Mouse (Mus musculus): ENCODE measurements around the gene Scoc. TPM values are rescaled to one million over a fixed set of nuclear protein-coding genes. Genes with fewer than 3 reads are reported as not detected.

Scoc gene
- polyA plus RNA-seq, 1 experiment from 2014 or later: 278 TPM

- Histone ChIP-seq H3K27ac (replicated peaks; ENCODE audit: low read depth, low read length) (no peak overlapping the region), H3K9ac (replicated peaks; ENCODE audit: low read length) (no peak overlapping the region), H3K36me3 (ENCODE audit: control insufficient read depth, insufficient read depth, low read length) (no peaks in the 10 kb centered on the region), H3K4me2 (ENCODE audit: low read length) (no peak overlapping the region), H3K27me3 (ENCODE audit: control insufficient read depth, insufficient read depth, low read length) (no peaks in the 10 kb centered on the region), H3K4me3 (replicated peaks; ENCODE audit: low read depth, low read length) (no peak overlapping the region), H3K9me3 (ENCODE audit: control insufficient read depth, low read length) (no peaks in the 10 kb centered on the region), H3K4me1 (ENCODE audit: control insufficient read depth, insufficient read depth, low read length) (no peaks in the 10 kb centered on the region)
- WGBS: 86% methylated on average over 6 of the region's 6 CpGs
- ATAC-seq (ENCODE audit: low FRiP score, low TSS enrichment): no peak
- DNase-seq: no peak
Observed at GRCm38 (mm10) chr8:83417970-83418369, 40.2 kb downstream of the Scoc start.

DNA sequence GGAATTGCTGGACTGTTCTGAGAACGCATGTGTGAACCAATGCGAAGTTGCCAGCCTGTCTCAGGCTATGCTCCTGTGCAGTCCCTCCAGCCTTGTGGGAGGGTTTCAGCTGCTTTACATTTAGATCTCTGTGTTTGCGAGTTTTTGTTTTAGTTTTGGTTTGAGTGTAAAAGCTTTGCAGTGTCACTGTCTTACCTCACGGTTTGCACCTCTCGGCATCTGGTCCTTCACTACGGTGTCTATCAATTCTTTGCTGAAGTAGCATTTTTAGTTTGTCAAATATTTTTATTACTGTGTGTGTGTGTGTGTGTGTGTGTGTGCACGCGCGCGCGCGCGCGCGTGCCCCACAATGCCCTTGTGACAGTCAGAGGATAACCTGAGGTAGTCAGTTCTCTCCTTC lies 41.3 kb downstream of the Scoc start:
- 97% methylated on average over 15 of the region's 15 CpGs for WGBS

GRCm38 (mm10) chr8:83408496-83408895 lies 49.7 kb downstream of the Scoc start:
- ATAC-seq (ENCODE audit: low FRiP score, low TSS enrichment) (no peak), DNase-seq (no peak)
- Histone ChIP-seq H3K9ac (replicated peaks; ENCODE audit: low read length) (no peak overlapping the region), H3K27me3 (ENCODE audit: control insufficient read depth, insufficient read depth, low read length) (no peaks in the 10 kb centered on the region), H3K9me3 (ENCODE audit: control insufficient read depth, low read length) (no peaks in the 10 kb centered on the region), H3K4me3 (replicated peaks; ENCODE audit: low read depth, low read length) (no peak overlapping the region), H3K36me3 (ENCODE audit: control insufficient read depth, insufficient read depth, low read length) (no peaks in the 10 kb centered on the region), H3K4me2 (ENCODE audit: low read length) (no peak overlapping the region), H3K4me1 (ENCODE audit: control insufficient read depth, insufficient read depth, low read length) (no peaks in the 10 kb centered on the region), H3K27ac (replicated peaks; ENCODE audit: low read depth, low read length) (no peak overlapping the region)
- WGBS: 91% methylated on average over 7 of the region's 7 CpGs

More for the DNA sequence above, 41.3 kb downstream of the Scoc start:
- Histone ChIP-seq H3K27ac (replicated peaks; ENCODE audit: low read depth, low read length) (no peak overlapping the region), H3K9me3 (ENCODE audit: control insufficient read depth, low read length) (no peaks in the 10 kb centered on the region), H3K4me2 (ENCODE audit: low read length) (no peak overlapping the region), H3K36me3 (ENCODE audit: control insufficient read depth, insufficient read depth, low read length) (no peaks in the 10 kb centered on the region), H3K9ac (replicated peaks; ENCODE audit: low read length) (no peak overlapping the region), H3K4me3 (replicated peaks; ENCODE audit: low read depth, low read length) (no peak overlapping the region), H3K27me3 (ENCODE audit: control insufficient read depth, insufficient read depth, low read length) (no peaks in the 10 kb centered on the region), H3K4me1 (ENCODE audit: control insufficient read depth, insufficient read depth, low read length) (no peaks in the 10 kb centered on the region)
- no peak for DNase-seq
- ATAC-seq (ENCODE audit: low FRiP score, low TSS enrichment): no peak

GRCm38 (mm10) chr8:83406836-83407235 lies 51.4 kb downstream of the Scoc start:
- H3K4me3 ChIP-seq (replicated peaks; ENCODE audit: low read depth, low read length): no peak overlapping the region
- DNase-seq (peak; percentile 28), ATAC-seq (ENCODE audit: low FRiP score, low TSS enrichment) (no peak)
- H3K4me1 ChIP-seq (ENCODE audit: control insufficient read depth, insufficient read depth, low read length): no peaks in the 10 kb centered on the region
- H3K36me3 ChIP-seq (ENCODE audit: control insufficient read depth, insufficient read depth, low read length): no peaks in the 10 kb centered on the region
- no peaks in the 10 kb centered on the region for H3K27me3 ChIP-seq (ENCODE audit: control insufficient read depth, insufficient read depth, low read length)
- H3K9me3 ChIP-seq (ENCODE audit: control insufficient read depth, low read length): no peaks in the 10 kb centered on the region
- H3K9ac ChIP-seq (replicated peaks; ENCODE audit: low read length): no peak overlapping the region
- H3K27ac ChIP-seq (replicated peaks; ENCODE audit: low read depth, low read length): no peak overlapping the region
- no peak overlapping the region for H3K4me2 ChIP-seq (ENCODE audit: low read length)
- WGBS: 36% methylated on average over 6 of the region's 6 CpGs

DNA sequence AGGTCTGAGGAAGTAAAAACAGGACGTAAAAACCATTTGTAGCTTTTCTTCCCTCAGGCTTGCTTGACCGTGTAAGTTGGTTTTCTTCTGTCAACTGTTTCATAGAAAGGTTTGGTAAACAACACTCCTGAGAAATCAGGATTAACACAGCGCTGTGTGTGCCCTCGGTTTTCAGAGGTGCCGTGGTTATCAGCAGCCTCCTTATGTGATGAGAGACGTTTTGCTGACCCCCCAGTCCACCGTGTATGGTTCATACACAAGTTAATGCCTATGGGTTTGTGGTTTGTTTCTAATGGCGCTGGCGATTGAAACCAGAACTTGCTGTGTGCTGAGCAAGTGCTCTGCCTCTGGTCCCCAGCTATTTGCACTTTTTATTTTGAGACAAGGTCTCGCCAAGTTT lies 52.6 kb downstream of the Scoc start:
- Histone ChIP-seq H3K9me3 (ENCODE audit: control insufficient read depth, low read length) (no peaks in the 10 kb centered on the region), H3K4me1 (ENCODE audit: control insufficient read depth, insufficient read depth, low read length) (no peaks in the 10 kb centered on the region), H3K9ac (replicated peaks; ENCODE audit: low read length) (no peak overlapping the region), H3K27me3 (ENCODE audit: control insufficient read depth, insufficient read depth, low read length) (no peaks in the 10 kb centered on the region), H3K36me3 (ENCODE audit: control insufficient read depth, insufficient read depth, low read length) (no peaks in the 10 kb centered on the region), H3K27ac (replicated peaks; ENCODE audit: low read depth, low read length) (no peak overlapping the region), H3K4me3 (replicated peaks; ENCODE audit: low read depth, low read length) (no peak overlapping the region), H3K4me2 (ENCODE audit: low read length) (no peak overlapping the region)
- DNase-seq (no peak), ATAC-seq (ENCODE audit: low FRiP score, low TSS enrichment) (no peak)
- 87% methylated on average over 10 of the region's 10 CpGs for WGBS

- Histone ChIP-seq H3K4me3 (replicated peaks; ENCODE audit: low read depth, low read length) (no peak overlapping the region), H3K4me1 (ENCODE audit: control insufficient read depth, insufficient read depth, low read length) (no peaks in the 10 kb centered on the region), H3K4me2 (ENCODE audit: low read length) (no peak overlapping the region), H3K9ac (replicated peaks; ENCODE audit: low read length) (no peak overlapping the region), H3K9me3 (ENCODE audit: control insufficient read depth, low read length) (no peaks in the 10 kb centered on the region), H3K27ac (replicated peaks; ENCODE audit: low read depth, low read length) (no peak overlapping the region), H3K36me3 (ENCODE audit: control insufficient read depth, insufficient read depth, low read length) (no peaks in the 10 kb centered on the region), H3K27me3 (ENCODE audit: control insufficient read depth, insufficient read depth, low read length) (no peaks in the 10 kb centered on the region)
- ATAC-seq (ENCODE audit: low FRiP score, low TSS enrichment): no peak
- no peak for DNase-seq
- WGBS: 75% methylated on average over 4 of the region's 4 CpGs
Observed at GRCm38 (mm10) chr8:83397726-83398125, 60.5 kb downstream of the Scoc start.

DNA sequence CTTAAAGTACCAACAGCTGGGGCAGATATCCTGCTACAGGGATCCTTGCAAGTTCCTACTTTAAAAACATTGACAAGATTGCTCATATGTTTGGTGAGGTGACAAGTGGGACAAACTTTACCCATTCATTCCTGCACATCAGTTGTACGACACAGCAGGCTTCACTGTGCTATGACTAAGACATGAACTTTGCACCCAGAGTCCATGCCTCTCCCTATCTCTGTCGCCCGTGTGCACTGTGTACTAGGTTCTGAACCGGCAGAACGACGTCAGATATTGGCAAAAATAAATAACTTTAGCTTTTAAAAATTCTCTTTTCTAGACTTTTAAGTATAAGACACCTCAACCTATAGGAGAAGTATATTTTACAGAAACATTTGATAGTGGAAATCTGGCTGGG lies 61.5 kb downstream of the Scoc start:
- Histone ChIP-seq H3K36me3 (ENCODE audit: control insufficient read depth, insufficient read depth, low read length) (no peaks in the 10 kb centered on the region), H3K27ac (replicated peaks; ENCODE audit: low read depth, low read length) (no peak overlapping the region)
- DNase-seq: no peak

DNA sequence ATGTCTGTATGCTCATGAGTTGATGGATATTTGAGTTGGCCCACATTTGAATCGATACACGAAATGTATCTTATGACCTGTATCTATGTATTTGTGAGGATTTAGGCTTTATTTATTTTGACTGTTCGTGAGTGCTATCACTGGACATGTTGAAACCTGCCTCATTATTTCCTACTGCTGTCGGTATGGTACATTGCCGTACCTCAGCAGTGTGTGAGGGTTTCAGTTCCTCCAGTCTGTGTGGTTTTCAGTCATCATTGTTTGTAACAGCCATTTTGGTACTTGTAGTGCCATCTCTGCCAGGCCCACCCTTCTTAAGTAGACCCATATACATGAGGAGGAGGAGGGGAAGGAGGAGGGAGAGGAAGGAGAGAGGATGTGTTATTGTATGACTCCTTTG lies 63.9 kb downstream of the Scoc start:
- H3K27ac ChIP-seq (replicated peaks; ENCODE audit: low read depth, low read length): no peak overlapping the region
- ATAC-seq (ENCODE audit: low FRiP score, low TSS enrichment) (no peak), DNase-seq (no peak)
- peaks cover 6% of the 10 kb centered on the region; the same call in 1 of the 2 replicates for H3K4me1 ChIP-seq (ENCODE audit: control insufficient read depth, insufficient read depth, low read length)
- no peak overlapping the region for H3K4me3 ChIP-seq (replicated peaks; ENCODE audit: low read depth, low read length)
- 94% methylated on average over 5 of the region's 5 CpGs for WGBS
- no peak overlapping the region for H3K9ac ChIP-seq (replicated peaks; ENCODE audit: low read length)
- no peaks in the 10 kb centered on the region for H3K27me3 ChIP-seq (ENCODE audit: control insufficient read depth, insufficient read depth, low read length)
- no peak overlapping the region for H3K4me2 ChIP-seq (ENCODE audit: low read length)
- no peaks in the 10 kb centered on the region for H3K36me3 ChIP-seq (ENCODE audit: control insufficient read depth, insufficient read depth, low read length)
- H3K9me3 ChIP-seq (ENCODE audit: control insufficient read depth, low read length): no peaks in the 10 kb centered on the region

More for the DNA sequence above, 61.5 kb downstream of the Scoc start:
- 89% methylated on average over 6 of the region's 6 CpGs for WGBS
- ATAC-seq (ENCODE audit: low FRiP score, low TSS enrichment): no peak
- Histone ChIP-seq H3K4me3 (replicated peaks; ENCODE audit: low read depth, low read length) (no peak overlapping the region), H3K4me1 (ENCODE audit: control insufficient read depth, insufficient read depth, low read length) (no peaks in the 10 kb centered on the region), H3K9ac (replicated peaks; ENCODE audit: low read length) (no peak overlapping the region), H3K9me3 (ENCODE audit: control insufficient read depth, low read length) (no peaks in the 10 kb centered on the region), H3K27me3 (ENCODE audit: control insufficient read depth, insufficient read depth, low read length) (no peaks in the 10 kb centered on the region), H3K4me2 (ENCODE audit: low read length) (no peak overlapping the region)

DNA sequence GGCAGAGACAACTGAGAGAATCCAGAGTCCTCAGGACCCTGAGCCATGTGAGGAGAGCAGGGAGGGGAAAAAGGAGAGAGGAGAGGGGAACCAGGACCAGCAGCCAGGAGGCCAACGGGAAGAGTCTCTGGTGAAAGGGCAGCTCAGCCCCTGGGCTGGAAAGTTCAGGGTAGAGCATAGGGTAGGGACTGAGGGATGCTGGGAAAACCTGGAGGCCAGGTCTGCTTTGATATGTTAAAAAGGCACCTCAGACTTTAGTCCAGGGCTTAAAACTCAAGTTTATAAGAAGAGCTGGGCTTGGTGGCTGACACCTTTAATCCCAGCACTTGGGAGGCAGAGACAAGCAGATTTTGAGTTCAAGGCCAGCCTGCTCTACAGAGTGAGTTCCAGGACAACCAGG lies 65.7 kb downstream of the Scoc start:
- Histone ChIP-seq H3K27me3 (ENCODE audit: control insufficient read depth, insufficient read depth, low read length) (no peaks in the 10 kb centered on the region), H3K4me2 (ENCODE audit: low read length) (no peak overlapping the region), H3K9me3 (ENCODE audit: control insufficient read depth, low read length) (no peaks in the 10 kb centered on the region), H3K36me3 (ENCODE audit: control insufficient read depth, insufficient read depth, low read length) (no peaks in the 10 kb centered on the region), H3K27ac (replicated peaks; ENCODE audit: low read depth, low read length) (no peak overlapping the region), H3K4me3 (replicated peaks; ENCODE audit: low read depth, low read length) (no peak overlapping the region), H3K9ac (replicated peaks; ENCODE audit: low read length) (no peak overlapping the region), H3K4me1 (ENCODE audit: control insufficient read depth, insufficient read depth, low read length) (peaks cover 6% of the 10 kb centered on the region; the same call in 1 of the 2 replicates)
- DNase-seq (no peak), ATAC-seq (ENCODE audit: low FRiP score, low TSS enrichment) (no peak)
- WGBS: 50% methylated on average over 1 of the region's 1 CpGs

Data from midbrain, embryonic 14.5 days (tissue).